Mouse (Mus musculus): ENCODE measurements around the gene Idh1. TPM values are rescaled to one million over a fixed set of nuclear protein-coding genes. Genes with fewer than 3 reads are reported as not detected.

Idh1 gene
- polyA plus RNA-seq, 1 experiment from 2014 or later: 500 TPM

- peaks cover 18% of the 10 kb centered on the region for H3K4me1 ChIP-seq (replicated peaks)
- ATAC-seq (ENCODE audit: low FRiP score): no peak
- H3K36me3 ChIP-seq: peaks cover 4% of the 10 kb centered on the region; the same call in 1 of the 2 replicates
- H3K4me2 ChIP-seq: peak overlapping the region; percentile 69
- WGBS: under 1% methylated on average over 6 of the region's 6 CpGs
- peak overlapping the region; percentile 79 for H3K4me3 ChIP-seq
- peak overlapping the region; percentile 91 for H3K27ac ChIP-seq
- H3K9ac ChIP-seq: peak overlapping the region; percentile 89
- H3K9me3 ChIP-seq: no peaks in the 10 kb centered on the region
- H3K27me3 ChIP-seq: no peaks in the 10 kb centered on the region
These were observed 752 bp upstream of the Idh1 start for GRCm38 (mm10) chr1:65187074-65187430.

- Histone ChIP-seq H3K4me3 (peak overlapping the region; percentile 79), H3K9ac (peak overlapping the region; percentile 61), H3K9me3 (no peaks in the 10 kb centered on the region), H3K27me3 (no peaks in the 10 kb centered on the region), H3K36me3 (no peaks in the 10 kb centered on the region), H3K4me1 (replicated peaks) (peaks cover 18% of the 10 kb centered on the region), H3K4me2 (peak overlapping the region; percentile 60), H3K27ac (peak overlapping the region; percentile 73)
- 32% methylated on average over 12 of the region's 12 CpGs for WGBS
- no peak for ATAC-seq (ENCODE audit: low FRiP score)
These were observed 635 bp downstream of the Idh1 start for GRCm38 (mm10) chr1:65185524-65186205.

GRCm38 (mm10) chr1:65185011-65185410 lies 1.3 kb downstream of the Idh1 start:
- Histone ChIP-seq H3K4me2 (no peak overlapping the region), H3K4me3 (no peak overlapping the region), H3K4me1 (replicated peaks) (peaks cover 18% of the 10 kb centered on the region), H3K9ac (no peak overlapping the region), H3K27me3 (no peaks in the 10 kb centered on the region), H3K36me3 (no peaks in the 10 kb centered on the region), H3K27ac (no peak overlapping the region), H3K9me3 (no peaks in the 10 kb centered on the region)
- ATAC-seq (ENCODE audit: low FRiP score): no peak
- 92% methylated on average over 8 of the region's 8 CpGs for WGBS

GRCm38 (mm10) chr1:65183994-65184393 lies 2.3 kb downstream of the Idh1 start:
- WGBS: 90% methylated on average over 2 of the region's 2 CpGs
- H3K4me1 ChIP-seq (replicated peaks): peaks cover 18% of the 10 kb centered on the region
- no peaks in the 10 kb centered on the region for H3K27me3 ChIP-seq
- no peak for ATAC-seq (ENCODE audit: low FRiP score)
- H3K9me3 ChIP-seq: no peaks in the 10 kb centered on the region
- no peaks in the 10 kb centered on the region for H3K36me3 ChIP-seq
- H3K4me3 ChIP-seq: no peak overlapping the region
- no peak overlapping the region for H3K9ac ChIP-seq
- no peak overlapping the region for H3K4me2 ChIP-seq
- H3K27ac ChIP-seq: no peak overlapping the region

- H3K27me3 ChIP-seq: no peaks in the 10 kb centered on the region
- no peak overlapping the region for H3K4me2 ChIP-seq
- no peak overlapping the region for H3K4me3 ChIP-seq
- ATAC-seq (ENCODE audit: low FRiP score): no peak
- no peaks in the 10 kb centered on the region for H3K9me3 ChIP-seq
- peaks cover 23% of the 10 kb centered on the region for H3K4me1 ChIP-seq (replicated peaks)
- no peak overlapping the region for H3K27ac ChIP-seq
- no peaks in the 10 kb centered on the region for H3K36me3 ChIP-seq
- 94% methylated on average over 5 of the region's 5 CpGs for WGBS
- no peak overlapping the region for H3K9ac ChIP-seq
These were observed 4.8 kb downstream of the Idh1 start for GRCm38 (mm10) chr1:65181459-65181858.

GRCm38 (mm10) chr1:65179634-65180249 lies 6.6 kb downstream of the Idh1 start:
- H3K4me1 ChIP-seq (replicated peaks): peaks cover 30% of the 10 kb centered on the region
- peak overlapping the region; percentile 74 for H3K4me3 ChIP-seq
- peak overlapping the region; percentile 98 for H3K27ac ChIP-seq
- peak overlapping the region; percentile 61 for H3K4me2 ChIP-seq
- H3K9me3 ChIP-seq: no peaks in the 10 kb centered on the region
- H3K27me3 ChIP-seq: no peaks in the 10 kb centered on the region
- H3K9ac ChIP-seq: peak overlapping the region; percentile 68
- WGBS: 5% methylated on average over 11 of the region's 11 CpGs
- ATAC-seq (ENCODE audit: low FRiP score): no peak; the same call in 1 of the 2 replicates
- H3K36me3 ChIP-seq: peaks cover under 1% of the 10 kb centered on the region; the same call in 1 of the 2 replicates

GRCm38 (mm10) chr1:65178902-65179432 lies 7.3 kb downstream of the Idh1 start:
- H3K27ac ChIP-seq: peak overlapping the region; percentile 98
- no peaks in the 10 kb centered on the region for H3K27me3 ChIP-seq
- peak overlapping the region; percentile 88 for H3K9ac ChIP-seq
- peaks cover 37% of the 10 kb centered on the region for H3K4me1 ChIP-seq (replicated peaks)
- H3K4me3 ChIP-seq: peak overlapping the region; percentile 74
- peak; percentile 96 for ATAC-seq (ENCODE audit: low FRiP score)
- H3K9me3 ChIP-seq: no peaks in the 10 kb centered on the region
- WGBS: under 1% methylated on average over 39 of the region's 39 CpGs
- H3K4me2 ChIP-seq: peak overlapping the region; percentile 61
- H3K36me3 ChIP-seq: peaks cover 8% of the 10 kb centered on the region

- peak; percentile 85 for ATAC-seq (ENCODE audit: low FRiP score)
- Histone ChIP-seq H3K4me1 (replicated peaks) (peaks cover 43% of the 10 kb centered on the region), H3K4me2 (peak overlapping the region; percentile 61), H3K27me3 (no peaks in the 10 kb centered on the region), H3K9ac (peak overlapping the region; percentile 88), H3K9me3 (no peaks in the 10 kb centered on the region), H3K36me3 (peaks cover 15% of the 10 kb centered on the region), H3K27ac (peak overlapping the region; percentile 98), H3K4me3 (peak overlapping the region; percentile 74)
- 7% methylated on average over 27 of the region's 27 CpGs for WGBS
These were observed 8.0 kb downstream of the Idh1 start for GRCm38 (mm10) chr1:65178126-65178901.

- H3K9me3 ChIP-seq: no peaks in the 10 kb centered on the region
- no peak overlapping the region for H3K27ac ChIP-seq
- peak overlapping the region; percentile 61 for H3K4me2 ChIP-seq
- H3K27me3 ChIP-seq: no peaks in the 10 kb centered on the region
- H3K9ac ChIP-seq: peak overlapping the region; percentile 88; the same call in 1 of the 2 replicates
- 68% methylated on average over 3 of the region's 3 CpGs for WGBS
- peaks cover 20% of the 10 kb centered on the region for H3K36me3 ChIP-seq
- H3K4me1 ChIP-seq (replicated peaks): peaks cover 50% of the 10 kb centered on the region
- no peak for ATAC-seq (ENCODE audit: low FRiP score)
- peak overlapping the region; percentile 74 for H3K4me3 ChIP-seq
These were observed 8.8 kb downstream of the Idh1 start for GRCm38 (mm10) chr1:65177452-65177851.

GRCm38 (mm10) chr1:65176912-65177311 lies 9.4 kb downstream of the Idh1 start:
- no peak overlapping the region for H3K4me3 ChIP-seq
- 89% methylated on average over 5 of the region's 5 CpGs for WGBS
- H3K9ac ChIP-seq: no peak overlapping the region

GRCm38 (mm10) chr1:65176171-65176570 lies 10.1 kb downstream of the Idh1 start:
- Histone ChIP-seq H3K27me3 (no peaks in the 10 kb centered on the region), H3K9ac (no peak overlapping the region), H3K4me2 (peak overlapping the region; percentile 61), H3K4me3 (no peak overlapping the region), H3K36me3 (peaks cover 32% of the 10 kb centered on the region), H3K4me1 (replicated peaks) (peaks cover 59% of the 10 kb centered on the region), H3K9me3 (no peaks in the 10 kb centered on the region), H3K27ac (no peak overlapping the region)
- WGBS: 73% methylated on average over 4 of the region's 4 CpGs
- ATAC-seq (ENCODE audit: low FRiP score): no peak

More at GRCm38 (mm10) chr1:65176912-65177311, 9.4 kb downstream of the Idh1 start:
- Histone ChIP-seq H3K27ac (no peak overlapping the region), H3K27me3 (no peaks in the 10 kb centered on the region), H3K36me3 (peaks cover 24% of the 10 kb centered on the region), H3K9me3 (no peaks in the 10 kb centered on the region), H3K4me2 (peak overlapping the region; percentile 61), H3K4me1 (replicated peaks) (peaks cover 54% of the 10 kb centered on the region)
- no peak for ATAC-seq (ENCODE audit: low FRiP score)

GRCm38 (mm10) chr1:65173716-65174115 lies 12.6 kb downstream of the Idh1 start:
- Histone ChIP-seq H3K9me3 (no peaks in the 10 kb centered on the region), H3K9ac (no peak overlapping the region), H3K4me2 (no peak overlapping the region), H3K4me1 (replicated peaks) (peaks cover 59% of the 10 kb centered on the region), H3K4me3 (no peak overlapping the region), H3K27me3 (no peaks in the 10 kb centered on the region), H3K36me3 (peaks cover 54% of the 10 kb centered on the region), H3K27ac (no peak overlapping the region)
- 91% methylated on average over 2 of the region's 2 CpGs for WGBS
- ATAC-seq (ENCODE audit: low FRiP score): no peak
